Mouse (Mus musculus): ENCODE measurements around the gene Zfp503. TPM values are rescaled to one million over a fixed set of nuclear protein-coding genes. Genes with fewer than 3 reads are reported as not detected.

Zfp503 gene
- 35.5 and 40.3 TPM in 2 replicates for polyA plus RNA-seq (2016; fragmentation: Nextera tagmentation; extraction: Ambion mirVana)

DNA sequence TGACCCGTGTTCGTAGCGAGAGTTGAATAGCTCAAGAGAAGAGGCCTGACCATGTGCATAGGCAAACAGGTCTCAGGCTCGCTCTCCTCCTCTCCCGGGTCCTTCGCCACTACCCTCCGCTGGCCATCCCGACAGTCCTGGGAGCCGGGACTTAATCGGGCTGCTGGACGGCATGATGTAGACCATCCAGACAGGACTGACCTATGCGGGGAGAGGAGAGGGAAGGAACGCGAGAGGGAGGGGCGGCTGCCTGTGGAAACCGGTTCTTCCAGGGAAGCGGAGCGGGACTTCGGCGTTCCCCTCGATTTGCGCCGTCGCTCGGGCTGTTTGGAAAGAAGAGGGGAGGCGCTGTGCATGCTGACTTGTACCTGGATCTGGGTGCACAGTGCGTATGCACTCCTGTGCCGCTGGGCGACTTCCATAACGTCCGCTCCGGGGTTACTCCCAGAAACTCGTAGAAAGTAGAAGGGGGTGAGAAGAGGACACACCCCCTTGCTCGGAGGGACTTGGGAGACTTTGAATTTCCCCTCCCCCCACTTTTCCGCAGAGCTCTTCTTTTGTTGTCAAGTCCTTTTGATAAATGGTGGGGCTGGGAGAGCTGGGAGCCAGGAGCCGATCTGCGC lies at the start of gene Zfp503:
Gene Zfp503, minus strand, starts transcription at position 311 of the 623 bp plus-strand sequence.
- Histone ChIP-seq H3K4me2 (replicated peaks) (peak within 1 kb of the TSS; percentile 75), H3K27ac (peak within 1 kb of the TSS; percentile 80), H3K27me3 (peaks cover 23% of the 10 kb centered on the region), H3K4me1 (peaks cover 30% of the 10 kb centered on the region), H3K36me3 (peaks cover 11% of the 10 kb centered on the region), H3K9ac (peak within 1 kb of the TSS; percentile 46), H3K9me3 (no peaks in the 10 kb centered on the region), H3K4me3 (peak within 1 kb of the TSS; percentile 84)
- under 1% methylated on average over 37 of the region's 37 CpGs for WGBS
- ATAC-seq (ENCODE audit: insufficient number of reproducible peaks, insufficient read depth, low FRiP score, low TSS enrichment) = no peak

DNA sequence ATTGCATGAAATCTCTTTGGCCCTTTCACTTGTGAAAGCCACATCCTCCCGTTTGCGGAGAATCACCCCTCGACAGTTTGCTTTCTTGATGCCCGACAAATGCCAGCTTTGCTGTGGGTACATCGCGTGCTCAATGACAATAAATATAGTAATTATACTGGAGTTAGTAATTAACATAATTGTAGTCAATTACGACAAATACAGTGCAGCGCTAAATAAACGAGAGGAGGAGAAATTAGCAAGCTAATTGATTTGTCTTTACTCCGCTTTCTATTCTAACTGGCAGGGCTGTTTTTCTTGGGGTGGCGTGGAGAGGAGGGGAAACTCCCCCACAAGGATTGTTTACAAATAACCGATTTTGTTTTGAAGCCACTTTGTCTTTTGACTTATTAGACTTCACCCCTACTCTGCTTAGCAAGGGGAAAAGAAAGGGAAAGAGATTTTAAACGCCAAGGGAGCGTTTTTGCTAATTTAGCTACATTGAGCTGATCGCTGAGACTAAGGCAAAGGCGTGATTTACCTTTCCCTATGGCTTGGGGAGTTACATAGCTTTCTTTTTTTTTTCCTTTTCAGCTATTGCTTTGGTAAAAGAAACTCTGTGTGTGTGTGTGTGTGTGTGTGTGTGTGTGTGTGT lies 48.2 kb upstream of the Zfp503 start:
- no peaks in the 10 kb centered on the region for H3K36me3 ChIP-seq
- H3K9me3 ChIP-seq = no peaks in the 10 kb centered on the region
- no peak overlapping the region for H3K27ac ChIP-seq
- no peak overlapping the region for H3K4me2 ChIP-seq (replicated peaks)
- H3K27me3 ChIP-seq = no peaks in the 10 kb centered on the region
- no peak overlapping the region for H3K9ac ChIP-seq
- ATAC-seq (ENCODE audit: insufficient number of reproducible peaks, insufficient read depth, low FRiP score, low TSS enrichment) = no peak
- peaks cover 13% of the 10 kb centered on the region for H3K4me1 ChIP-seq
- whole genome bisulfite sequencing = 59% methylated on average over 16 of the region's 16 CpGs
- no peak overlapping the region for H3K4me3 ChIP-seq

DNA sequence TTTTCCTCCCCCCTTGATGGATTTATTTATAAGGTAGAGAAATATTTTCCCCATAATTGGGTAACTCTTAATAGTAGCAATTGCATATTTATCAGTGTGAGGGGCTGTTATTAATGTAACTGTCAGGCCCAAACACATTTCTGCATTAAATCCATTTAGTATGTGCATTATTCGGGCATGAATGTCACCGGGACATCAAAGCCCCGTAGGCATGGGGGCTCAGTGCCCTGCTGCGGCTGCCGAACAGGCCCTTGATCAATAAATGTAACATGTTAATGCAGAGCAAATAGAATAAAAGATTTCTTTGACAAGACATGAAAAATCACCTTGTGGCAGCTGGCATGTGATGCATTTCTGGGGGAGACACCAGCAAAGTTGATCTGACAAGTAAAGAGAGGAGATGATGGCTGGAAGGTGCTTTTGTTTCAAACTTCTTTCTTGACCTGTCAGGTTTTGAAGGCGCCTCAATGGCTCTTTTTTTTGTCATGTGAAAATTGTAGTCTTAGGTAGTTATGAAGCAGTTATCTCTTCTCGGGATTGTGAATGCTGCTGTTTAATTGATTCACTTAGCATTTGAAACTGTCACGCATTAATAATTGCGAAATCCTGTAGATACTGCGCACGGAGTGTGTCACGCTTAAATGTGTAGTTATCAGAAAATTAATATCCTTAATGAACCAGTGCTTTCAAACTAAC lies 47.5 kb upstream of the Zfp503 start:
- H3K27ac ChIP-seq = no peak overlapping the region
- no peak overlapping the region for H3K4me2 ChIP-seq (replicated peaks)
- H3K9ac ChIP-seq = no peak overlapping the region
- no peaks in the 10 kb centered on the region for H3K9me3 ChIP-seq
- no peaks in the 10 kb centered on the region for H3K36me3 ChIP-seq
- no peak for ATAC-seq (ENCODE audit: insufficient number of reproducible peaks, insufficient read depth, low FRiP score, low TSS enrichment)
- H3K4me1 ChIP-seq = peaks cover 13% of the 10 kb centered on the region
- 69% methylated on average over 12 of the region's 12 CpGs for WGBS
- H3K27me3 ChIP-seq = no peaks in the 10 kb centered on the region
- H3K4me3 ChIP-seq = no peak overlapping the region

DNA sequence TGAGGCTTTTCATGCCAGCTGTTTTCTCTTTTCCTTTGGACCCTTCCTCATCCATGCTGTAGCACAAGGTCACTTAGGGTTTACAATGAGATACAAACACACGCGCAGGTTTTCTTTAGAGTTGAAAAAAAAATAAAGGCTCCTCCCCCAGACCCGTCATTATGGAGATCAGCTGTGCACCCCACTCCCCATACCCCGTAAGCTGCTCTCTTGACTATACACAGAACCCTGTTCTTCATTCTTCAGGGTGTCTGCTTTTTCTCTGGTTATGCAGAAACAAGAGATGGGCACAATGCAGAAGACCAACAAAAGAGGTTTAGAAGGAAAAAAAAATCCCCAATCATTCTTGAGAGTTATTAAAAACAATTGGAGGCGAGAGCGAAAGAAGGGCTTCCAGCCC lies 46.9 kb upstream of the Zfp503 start:
- H3K4me2 ChIP-seq (replicated peaks) = peak overlapping the region; percentile 1; the same call in 1 of the 2 replicates
- H3K9ac ChIP-seq = no peak overlapping the region
- H3K27ac ChIP-seq = 0 out of 2 replicates have a peak overlapping the region, but pooled peaks have one; percentile 17
- H3K9me3 ChIP-seq = no peaks in the 10 kb centered on the region
- H3K4me1 ChIP-seq = peaks cover 13% of the 10 kb centered on the region
- WGBS = 32% methylated on average over 6 of the region's 6 CpGs
- no peaks in the 10 kb centered on the region for H3K27me3 ChIP-seq
- no peak overlapping the region for H3K4me3 ChIP-seq
- H3K36me3 ChIP-seq = no peaks in the 10 kb centered on the region
- no peak for ATAC-seq (ENCODE audit: insufficient number of reproducible peaks, insufficient read depth, low FRiP score, low TSS enrichment)

DNA sequence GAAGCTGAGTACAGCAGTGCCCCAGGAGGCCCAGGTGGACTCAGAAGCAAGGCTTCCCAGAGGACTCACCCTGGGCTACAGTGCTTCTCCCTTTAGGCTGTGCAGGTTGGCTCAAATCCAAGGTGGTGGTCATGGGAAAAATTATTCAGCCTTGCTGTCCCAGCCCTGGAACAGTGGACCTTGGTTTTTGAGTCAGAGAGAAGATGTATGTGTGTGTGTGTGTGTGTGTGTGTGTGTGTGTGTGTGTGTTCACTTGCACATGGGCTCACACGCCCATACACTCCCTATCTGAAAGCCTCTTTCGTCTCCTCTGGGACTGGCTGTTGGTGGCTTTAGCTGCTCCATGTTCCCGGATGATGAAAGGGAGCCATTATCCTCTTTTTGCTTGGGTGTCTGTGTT lies 46.5 kb upstream of the Zfp503 start:
- Histone ChIP-seq H3K9ac (no peak overlapping the region), H3K4me2 (replicated peaks) (peak overlapping the region; percentile 1; the same call in 1 of the 2 replicates), H3K27me3 (no peaks in the 10 kb centered on the region), H3K9me3 (no peaks in the 10 kb centered on the region), H3K4me1 (peaks cover 13% of the 10 kb centered on the region), H3K4me3 (no peak overlapping the region), H3K27ac (0 out of 2 replicates have a peak overlapping the region, but pooled peaks have one; percentile 17), H3K36me3 (no peaks in the 10 kb centered on the region)
- WGBS = 20% methylated on average over 3 of the region's 3 CpGs
- ATAC-seq (ENCODE audit: insufficient number of reproducible peaks, insufficient read depth, low FRiP score, low TSS enrichment) = 0 out of 2 replicates have a peak, but pooled peaks have one; percentile 35

DNA sequence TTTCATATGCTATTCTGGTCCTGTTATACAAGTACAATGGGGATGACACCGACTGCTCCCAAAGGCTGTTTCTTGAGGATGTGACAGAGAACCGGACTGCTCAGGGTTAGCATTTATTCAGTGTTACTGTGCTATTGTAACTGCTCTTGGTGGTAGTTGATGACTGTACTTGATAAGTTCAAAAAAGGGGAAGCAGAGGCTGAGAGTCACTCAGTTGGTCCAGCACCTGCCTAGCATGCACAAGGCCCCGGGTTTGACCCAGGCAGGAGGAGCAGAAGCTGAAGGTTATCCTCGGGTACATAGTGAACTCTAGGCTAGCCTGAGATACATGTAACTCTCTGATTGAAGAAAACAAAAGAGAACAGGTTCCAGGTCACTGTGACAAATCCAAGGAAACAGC lies 34.1 kb upstream of the Zfp503 start:
- Histone ChIP-seq H3K9me3 (no peaks in the 10 kb centered on the region), H3K4me2 (replicated peaks) (no peak overlapping the region), H3K4me3 (no peak overlapping the region), H3K36me3 (no peaks in the 10 kb centered on the region), H3K4me1 (peaks cover 12% of the 10 kb centered on the region), H3K9ac (no peak overlapping the region), H3K27ac (no peak overlapping the region), H3K27me3 (peaks cover 17% of the 10 kb centered on the region)
- ATAC-seq (ENCODE audit: insufficient number of reproducible peaks, insufficient read depth, low FRiP score, low TSS enrichment) = no peak
- 82% methylated on average over 4 of the region's 4 CpGs for WGBS

DNA sequence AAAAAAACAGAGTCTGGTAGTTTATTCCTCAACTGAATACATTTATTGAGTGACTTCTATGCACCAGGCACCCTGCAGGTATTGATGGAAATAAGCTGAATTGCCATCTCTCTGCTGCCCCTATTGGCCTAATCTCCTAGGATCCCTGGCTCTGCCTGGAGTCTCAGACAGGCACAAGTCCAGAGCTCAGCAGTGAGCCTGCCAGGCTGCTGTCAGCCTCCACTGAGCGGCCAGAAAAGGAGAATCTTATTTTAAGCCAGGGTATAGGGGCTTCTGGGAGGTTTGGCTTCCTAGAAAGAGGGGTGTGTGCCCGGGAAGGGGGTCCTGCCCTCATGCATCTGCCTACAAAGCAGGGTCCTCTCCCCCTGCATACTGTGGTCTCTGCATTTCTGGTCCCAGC lies 31.5 kb upstream of the Zfp503 start:
- Histone ChIP-seq H3K27me3 (peaks cover 18% of the 10 kb centered on the region), H3K4me1 (peaks cover 12% of the 10 kb centered on the region)

DNA sequence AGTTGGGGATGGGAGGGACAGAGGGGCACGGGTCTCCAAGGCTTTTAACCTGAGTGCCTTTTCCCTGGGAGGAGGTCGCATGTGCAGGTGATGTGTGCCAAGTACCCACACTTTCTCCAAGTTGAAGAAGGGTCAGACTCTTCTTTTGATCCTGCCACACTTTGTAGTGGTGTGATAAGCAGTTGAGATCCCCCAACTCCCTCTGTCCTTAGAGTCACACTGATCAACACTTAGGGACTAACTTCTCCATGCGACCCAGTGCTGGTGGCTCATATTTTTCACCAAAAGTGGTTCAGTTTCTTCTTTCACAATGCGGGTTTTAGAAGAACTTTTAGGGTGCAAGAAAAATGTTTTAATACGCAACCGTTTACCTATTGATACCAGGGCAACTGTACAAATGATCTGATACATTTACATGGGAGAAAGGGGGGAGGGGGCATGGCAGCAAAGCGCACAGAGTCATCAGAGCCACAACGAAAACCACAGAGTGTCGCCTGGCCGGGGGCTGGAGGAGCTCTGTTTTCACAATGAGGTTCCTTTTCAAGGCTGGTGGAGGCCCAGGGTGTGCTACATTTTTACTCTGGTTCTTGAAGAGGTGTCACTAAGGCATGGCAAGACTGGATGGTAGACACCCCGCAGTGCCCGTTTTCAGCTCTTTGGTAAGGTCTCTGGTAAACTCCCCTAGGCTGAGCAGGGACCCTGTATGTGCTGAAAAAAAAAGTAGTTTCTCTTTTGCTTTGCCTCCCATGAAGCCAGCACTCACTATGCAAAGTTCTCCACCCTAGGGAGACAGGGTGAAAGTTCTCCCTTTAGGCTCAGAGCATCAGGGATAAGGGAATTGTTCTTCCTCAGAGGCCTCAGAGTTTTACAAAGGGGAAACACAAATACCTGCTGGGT lies 30.8 kb upstream of the Zfp503 start:
- Histone ChIP-seq H3K4me2 (replicated peaks) (peak overlapping the region; percentile 79), H3K9me3 (no peaks in the 10 kb centered on the region), H3K4me3 (peak overlapping the region; percentile 30), H3K27me3 (peaks cover 18% of the 10 kb centered on the region), H3K36me3 (no peaks in the 10 kb centered on the region), H3K27ac (no peak overlapping the region), H3K9ac (0 out of 2 replicates have a peak overlapping the region, but pooled peaks have one; percentile 49), H3K4me1 (peaks cover 12% of the 10 kb centered on the region)
- 33% methylated on average over 12 of the region's 12 CpGs for WGBS
- no peak for ATAC-seq (ENCODE audit: insufficient number of reproducible peaks, insufficient read depth, low FRiP score, low TSS enrichment)

More for the DNA sequence above, 31.5 kb upstream of the Zfp503 start:
- Histone ChIP-seq H3K9me3 (no peaks in the 10 kb centered on the region), H3K4me2 (replicated peaks) (no peak overlapping the region), H3K9ac (no peak overlapping the region), H3K36me3 (no peaks in the 10 kb centered on the region), H3K4me3 (no peak overlapping the region), H3K27ac (no peak overlapping the region)
- 0 out of 2 replicates have a peak, but pooled peaks have one; percentile 41 for ATAC-seq (ENCODE audit: insufficient number of reproducible peaks, insufficient read depth, low FRiP score, low TSS enrichment)
- 30% methylated on average over 2 of the region's 2 CpGs for WGBS

DNA sequence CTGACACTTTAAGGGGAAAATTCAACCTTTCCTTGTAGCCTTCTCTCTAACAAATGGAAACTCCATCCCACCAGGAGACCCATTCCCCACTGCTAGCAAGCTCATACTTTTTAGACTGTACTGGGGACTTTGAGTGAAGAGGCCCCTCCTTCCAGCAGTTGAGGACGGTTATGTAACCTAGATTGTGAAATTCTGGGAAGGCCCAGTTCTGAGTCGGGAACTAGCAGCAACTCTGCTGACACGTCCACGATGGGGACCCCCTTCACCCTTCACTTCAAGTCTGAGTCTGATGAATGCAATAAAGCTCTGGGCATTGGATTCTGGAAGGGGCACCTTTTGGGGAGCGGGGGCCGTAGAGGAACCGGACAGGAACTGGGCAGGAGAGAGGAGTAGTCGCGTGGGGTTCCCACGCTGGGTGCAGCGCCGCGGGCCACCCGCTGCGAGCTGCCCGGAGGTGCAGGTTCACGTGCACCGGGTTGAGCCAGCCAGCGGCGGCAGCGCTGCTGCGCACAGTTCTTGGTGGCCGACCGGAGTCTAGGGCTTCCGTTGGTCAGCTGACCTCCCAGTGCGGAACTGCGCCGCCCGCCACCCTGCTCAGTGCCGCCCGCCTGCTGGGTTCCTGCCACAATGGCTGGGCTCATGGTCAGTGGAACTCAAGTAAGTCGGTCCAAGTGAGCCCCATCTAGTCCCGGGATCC lies 30.0 kb upstream of the Zfp503 start, which contains the start of gene Lrmda:
Gene Lrmda, plus strand, starts transcription at position 461 of the 697 bp plus-strand sequence.
- H3K27ac ChIP-seq = no peak within 1 kb of the TSS

DNA sequence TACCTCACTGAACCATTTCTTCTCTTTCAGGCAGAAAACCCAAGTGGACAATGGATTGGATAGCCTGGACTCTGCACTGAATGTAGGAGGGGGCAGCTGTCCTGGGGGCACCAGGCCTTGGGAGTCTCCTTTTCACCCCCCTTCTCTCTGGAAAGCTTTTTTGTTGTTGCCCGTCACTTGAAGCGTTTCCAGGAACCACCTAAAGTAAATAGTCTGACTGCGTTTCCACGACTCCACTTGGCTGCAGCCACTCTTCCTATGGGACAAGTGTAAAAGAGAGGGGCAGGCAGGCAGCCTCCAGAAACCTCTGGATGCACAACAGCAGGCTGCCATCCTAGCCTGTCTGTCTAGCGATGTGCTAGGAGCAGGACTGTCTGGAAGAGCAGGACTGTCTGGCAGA lies 27.6 kb upstream of the Zfp503 start:
- Histone ChIP-seq H3K27me3 (peaks cover 18% of the 10 kb centered on the region), H3K9me3 (no peaks in the 10 kb centered on the region), H3K36me3 (no peaks in the 10 kb centered on the region), H3K4me1 (peaks cover 12% of the 10 kb centered on the region), H3K9ac (no peak overlapping the region), H3K4me2 (replicated peaks) (no peak overlapping the region), H3K27ac (no peak overlapping the region), H3K4me3 (no peak overlapping the region)
- 65% methylated on average over 5 of the region's 5 CpGs for WGBS
- ATAC-seq (ENCODE audit: insufficient number of reproducible peaks, insufficient read depth, low FRiP score, low TSS enrichment) = no peak

More for the DNA sequence above, 30.0 kb upstream of the Zfp503 start, which contains the start of gene Lrmda:
- Histone ChIP-seq H3K4me1 (peaks cover 12% of the 10 kb centered on the region), H3K27me3 (peaks cover 18% of the 10 kb centered on the region), H3K36me3 (no peaks in the 10 kb centered on the region), H3K9me3 (no peaks in the 10 kb centered on the region), H3K4me2 (replicated peaks) (peak within 1 kb of the TSS; percentile 79), H3K4me3 (peak within 1 kb of the TSS; percentile 30), H3K9ac (peak within 1 kb of the TSS; percentile 49)
- WGBS = 4% methylated on average over 33 of the region's 33 CpGs
- ATAC-seq (ENCODE audit: insufficient number of reproducible peaks, insufficient read depth, low FRiP score, low TSS enrichment) = peak; percentile 64; the same call in 1 of the 2 replicates

All from embryonic facial prominence, embryonic 12.5 days (tissue).